Mouse (Mus musculus) MEL (cell line): ENCODE measurements at regions not wholly inside any gene's neighbourhood (a gene's known extent, or its start where the extent isn't known, plus 50 kb on each side); places are given as distances from the start of the nearest gene placed in this dataset.

ENCODE experiments used
- DNase-seq: peaks from one replicate; pipeline ENCODE4 v3.0.0; 2011; ENCODE audit warnings: low read depth, low spot score
- H3K27ac ChIP-seq: 2 replicates; pipeline ENCODE4 v1.5.1; 2012; ENCODE audit warnings: low read depth, mild to moderate bottlenecking, control low read depth, low read length, moderate library complexity; ENCODE audit not compliant: control insufficient read depth
- H3K27me3 ChIP-seq, 2 experiments: fragments of 150-350 bp in 1 of 2; sonication (generic) in 1 of 2; 2 replicates each; pipeline ENCODE4 v1.6.1; 2012; ENCODE audit warnings: low read length in 2 of 2, mild to moderate bottlenecking in 2 of 2, improper control_type of control experiment in 1 of 2, moderate library complexity in 1 of 2; ENCODE audit not compliant: insufficient read depth in 2 of 2, control insufficient read depth in 1 of 2
- H3K36me3 ChIP-seq, 2 experiments: 2 replicates each; pipeline ENCODE4 v1.6.1; 2012 to 2014; ENCODE audit warnings: low read length in 2 of 2, improper control_type of control experiment in 1 of 2, inconsistent platforms in 1 of 2, mild to moderate bottlenecking in 1 of 2; ENCODE audit not compliant: insufficient read depth in 2 of 2, control insufficient read depth in 1 of 2
- H3K4me1 ChIP-seq, 2 experiments: fragments of 150-350 bp in 1 of 2; sonication (generic) in 1 of 2; 2 replicates each; pipeline ENCODE4 v1.6.1; 2012; ENCODE audit warnings: low read length in 2 of 2, improper control_type of control experiment in 1 of 2, mild to moderate bottlenecking in 1 of 2; ENCODE audit not compliant: insufficient read depth in 2 of 2, control insufficient read depth in 1 of 2
- H3K4me3 ChIP-seq, 2 experiments: fragments of 150-350 bp in 1 of 2; sonication (generic) in 1 of 2; 2 replicates each; pipeline ENCODE4 v1.5.1; 2012; ENCODE audit warnings: low read depth in 2 of 2, low read length in 2 of 2, mild to moderate bottlenecking in 2 of 2, moderate library complexity in 2 of 2, control low read depth in 1 of 2, improper control_type of control experiment in 1 of 2; ENCODE audit not compliant: control insufficient read depth in 1 of 2, insufficient read depth in 1 of 2
- H3K79me2 ChIP-seq: 2 replicates; pipeline ENCODE4 v1.6.1; 2012; ENCODE audit warnings: mild to moderate bottlenecking, low read length, moderate library complexity; ENCODE audit not compliant: control insufficient read depth, poor library complexity, insufficient read depth
- H3K9ac ChIP-seq: 2 replicates; pipeline ENCODE4 v1.6.1; 2012; ENCODE audit warnings: low read depth, mild to moderate bottlenecking, control low read depth, low read length, moderate library complexity; ENCODE audit not compliant: control insufficient read depth, poor library complexity, severe bottlenecking
- H3K9me3 ChIP-seq: fragments of 150-350 bp; sonication (generic); replicated peaks from 2 replicates; pipeline ENCODE4 v1.6.1; 2012; ENCODE audit warnings: mild to moderate bottlenecking, low read length, improper control_type of control experiment, moderate library complexity; ENCODE audit not compliant: insufficient read depth
- CHD1 ChIP-seq: IDR thresholded peaks from 2 replicates; pipeline ENCODE4 v1.6.1; 2012; ENCODE audit warnings: low read depth, mild to moderate bottlenecking, inconsistent platforms, low read length, improper control_type of control experiment
- CTCF ChIP-seq, 3 experiments: IDR thresholded peaks in 2 of 3; conservative IDR thresholded peaks in 1 of 3; 2 replicates each; pipeline ENCODE4 v1.5.1; 2011 to 2012; ENCODE audit warnings: low read length in 3 of 3, low read depth in 2 of 3, mild to moderate bottlenecking in 2 of 3, improper control_type of control experiment in 1 of 3, inconsistent platforms in 1 of 3, mixed read lengths in 1 of 3, moderate library complexity in 1 of 3; ENCODE audit not compliant: control insufficient read depth in 1 of 3, insufficient read depth in 1 of 3, poor library complexity in 1 of 3, severe bottlenecking in 1 of 3
- ELF1 ChIP-seq: IDR thresholded peaks from 2 replicates; pipeline ENCODE4 v1.6.1; 2014; ENCODE audit warnings: low read depth, mild to moderate bottlenecking, inconsistent platforms, low read length, improper control_type of control experiment, moderate library complexity
- EP300 ChIP-seq, 2 experiments: IDR thresholded peaks; 2 replicates each; pipeline ENCODE4 v1.6.1; 2011; ENCODE audit warnings: improper control_type of control experiment in 2 of 2, low read length in 2 of 2, low read depth in 1 of 2, mild to moderate bottlenecking in 1 of 2
- ETS1 ChIP-seq: IDR thresholded peaks from 2 replicates; pipeline ENCODE4 v1.6.1; 2012; ENCODE audit warnings: low read depth, mild to moderate bottlenecking, inconsistent platforms, low read length, improper control_type of control experiment, moderate library complexity
- GABPA ChIP-seq: IDR thresholded peaks from 2 replicates; pipeline ENCODE4 v1.6.1; 2012; ENCODE audit warnings: low read depth, mild to moderate bottlenecking, inconsistent platforms, low read length, improper control_type of control experiment, moderate library complexity
- GATA1 ChIP-seq: IDR thresholded peaks from 2 replicates; pipeline ENCODE4 v1.6.1; 2011; ENCODE audit warnings: low read depth, low read length, improper control_type of control experiment
- HCFC1 ChIP-seq: IDR thresholded peaks from 2 replicates; pipeline ENCODE4 v1.6.1; 2012; ENCODE audit warnings: low read depth, mild to moderate bottlenecking, inconsistent platforms, low read length, improper control_type of control experiment, moderate library complexity
- JUND ChIP-seq: IDR thresholded peaks from 2 replicates; pipeline ENCODE4 v1.6.1; 2011; ENCODE audit warnings: low read depth, mild to moderate bottlenecking, improper control_type of control experiment, low read length
- KAT2A ChIP-seq: conservative IDR thresholded peaks from 2 replicates; pipeline ENCODE4 v1.6.1; 2012; ENCODE audit warnings: low read depth, low read length, improper control_type of control experiment, inconsistent platforms
- MAFK ChIP-seq: IDR thresholded peaks from 2 replicates; pipeline ENCODE4 v1.6.1; 2011; ENCODE audit warnings: low read depth, mild to moderate bottlenecking, low read length, improper control_type of control experiment, borderline replicate concordance
- MAX ChIP-seq: IDR thresholded peaks from 2 replicates; pipeline ENCODE4 v1.6.1; 2011; ENCODE audit warnings: low read length, improper control_type of control experiment
- MAZ ChIP-seq: IDR thresholded peaks from 2 replicates; pipeline ENCODE4 v1.6.1; 2012; ENCODE audit warnings: low read depth, mild to moderate bottlenecking, inconsistent platforms, low read length, improper control_type of control experiment
- MEF2A ChIP-seq: IDR thresholded peaks from 2 replicates; pipeline ENCODE4 v1.6.1; 2014; ENCODE audit warnings: low read depth, mild to moderate bottlenecking, inconsistent platforms, low read length, improper control_type of control experiment; ENCODE audit not compliant: poor library complexity, insufficient replicate concordance, severe bottlenecking; ENCODE audit errors: extremely low read depth
- MXI1 ChIP-seq: IDR thresholded peaks from 2 replicates; pipeline ENCODE4 v1.6.1; 2011; ENCODE audit warnings: mild to moderate bottlenecking, low read depth, low read length, improper control_type of control experiment
- MYB ChIP-seq: IDR thresholded peaks from 2 replicates; pipeline ENCODE4 v1.6.1; 2011; ENCODE audit warnings: mild to moderate bottlenecking, low read depth, low read length, improper control_type of control experiment
- MYC ChIP-seq: IDR thresholded peaks from 2 replicates; pipeline ENCODE4 v1.6.1; 2011; ENCODE audit warnings: low read depth, mild to moderate bottlenecking, low read length, improper control_type of control experiment, moderate library complexity
- NRF1 ChIP-seq: IDR thresholded peaks from 2 replicates; pipeline ENCODE4 v1.6.1; 2014; ENCODE audit warnings: low read depth, mild to moderate bottlenecking, inconsistent platforms, low read length, improper control_type of control experiment, moderate library complexity; ENCODE audit not compliant: poor library complexity, insufficient read depth, severe bottlenecking
- POLR2A ChIP-seq, 2 experiments: IDR thresholded peaks; 2 replicates each; pipeline ENCODE4 v1.6.1; 2011 to 2012; ENCODE audit warnings: low read length in 2 of 2, mild to moderate bottlenecking in 2 of 2, control low read depth in 1 of 2, improper control_type of control experiment in 1 of 2, low read depth in 1 of 2, moderate library complexity in 1 of 2; ENCODE audit not compliant: control insufficient read depth in 1 of 2, insufficient read depth in 1 of 2, poor library complexity in 1 of 2
- POLR2AphosphoS2 ChIP-seq: IDR thresholded peaks from 2 replicates; pipeline ENCODE4 v1.6.1; 2011; ENCODE audit warnings: low read length, improper control_type of control experiment
- RCOR1 ChIP-seq: IDR thresholded peaks from 2 replicates; pipeline ENCODE4 v1.6.1; 2012; ENCODE audit warnings: low read depth, mild to moderate bottlenecking, inconsistent platforms, low read length, improper control_type of control experiment
- TAL1 ChIP-seq: IDR thresholded peaks from 2 replicates; pipeline ENCODE4 v1.6.1; 2012; ENCODE audit warnings: mild to moderate bottlenecking, inconsistent platforms, low read length, moderate library complexity, mixed read lengths
- TBP ChIP-seq: IDR thresholded peaks from 2 replicates; pipeline ENCODE4 v1.8.0; 2011; ENCODE audit warnings: low read depth, low read length, improper control_type of control experiment
- TCF12 ChIP-seq: IDR thresholded peaks from 2 replicates; pipeline ENCODE4 v1.6.1; 2014; ENCODE audit warnings: low read depth, mild to moderate bottlenecking, inconsistent platforms, low read length, improper control_type of control experiment, moderate library complexity
- UBTF ChIP-seq: IDR thresholded peaks from 2 replicates; pipeline ENCODE4 v1.6.1; 2012; ENCODE audit warnings: low read depth, mild to moderate bottlenecking, inconsistent platforms, low read length, improper control_type of control experiment, moderate library complexity, borderline replicate concordance; ENCODE audit not compliant: insufficient read depth
- USF1 ChIP-seq: IDR thresholded peaks from 2 replicates; pipeline ENCODE4 v1.6.1; 2014; ENCODE audit warnings: low read depth, mild to moderate bottlenecking, inconsistent platforms, low read length, improper control_type of control experiment, moderate library complexity
- ZC3H11A ChIP-seq: IDR thresholded peaks from 2 replicates; pipeline ENCODE4 v1.6.1; 2012; ENCODE audit warnings: low read depth, mild to moderate bottlenecking, inconsistent platforms, low read length, improper control_type of control experiment
- ZKSCAN1 ChIP-seq: IDR thresholded peaks from 2 replicates; pipeline ENCODE4 v1.6.1; 2012; ENCODE audit warnings: low read depth, mild to moderate bottlenecking, inconsistent platforms, low read length, improper control_type of control experiment, moderate library complexity
- ZNF384 ChIP-seq: IDR thresholded peaks from 2 replicates; pipeline ENCODE4 v1.6.1; 2012; ENCODE audit warnings: low read depth, mild to moderate bottlenecking, inconsistent platforms, low read length, improper control_type of control experiment

- Histone ChIP-seq H3K27me3 (no peaks in the 10 kb centered on the region), H3K4me3 (no peak overlapping the region), H3K9ac (no peak overlapping the region), H3K9me3 (no peaks in the 10 kb centered on the region), H3K79me2 (no peaks in the 10 kb centered on the region), H3K4me1 (no peaks in the 10 kb centered on the region), H3K27ac (no peak overlapping the region), H3K36me3 (no peaks in the 10 kb centered on the region)
- DNase-seq = no peak
- TF ChIP-seq ELF1 (no peak), NRF1 (no peak), MEF2A (no peak), MAZ (no peak), MAFK (no peak), MAX (no peak), HCFC1 (no peak), GABPA (no peak), TBP (no peak), TCF12 (no peak), EP300 (IDR thresholded peaks at IDR 0.05; ENCODE audit: low read depth in 1 of 2, low read length in 2 of 2) (no peak), RCOR1 (no peak), CTCF (IDR thresholded peaks at IDR 0.05 in 2 of 3, conservative IDR thresholded peaks at IDR 0.05 in 1 of 3; ENCODE audit: control insufficient read depth in 1 of 3, insufficient read depth in 1 of 3, low read depth in 2 of 3, low read length in 3 of 3, poor library complexity in 1 of 3, severe bottlenecking in 1 of 3) (no peak), JUND (no peak)
These were observed 187.0 kb downstream of the Bmp2 start for GRCm38 (mm10) chr2:133738839-133739430.

- H3K9me3 ChIP-seq = no peaks in the 10 kb centered on the region
- no peaks in the 10 kb centered on the region for H3K36me3 ChIP-seq
- no peak overlapping the region for H3K9ac ChIP-seq
- TF ChIP-seq MXI1 (no peak), ZC3H11A (no peak), GATA1 (no peak), POLR2AphosphoS2 (no peak), MYB (no peak), ETS1 (no peak), MEF2A (no peak), MYC (no peak), TAL1 (no peak), ZNF384 (no peak), UBTF (no peak), POLR2A (IDR thresholded peaks at IDR 0.05; ENCODE audit: control insufficient read depth in 1 of 2, insufficient read depth in 1 of 2, low read depth in 1 of 2, low read length in 2 of 2, poor library complexity in 1 of 2) (no peak), KAT2A (no peak), USF1 (no peak), ZKSCAN1 (no peak), CHD1 (no peak)
- H3K27ac ChIP-seq = no peak overlapping the region
- H3K27me3 ChIP-seq = no peaks in the 10 kb centered on the region
- no peak for DNase-seq
- no peaks in the 10 kb centered on the region for H3K79me2 ChIP-seq
- no peak overlapping the region for H3K4me3 ChIP-seq
- no peaks in the 10 kb centered on the region for H3K4me1 ChIP-seq
These were observed 196.5 kb downstream of the Bmp2 start for GRCm38 (mm10) chr2:133748493-133748892.
